Mouse (Mus musculus) CD8-positive naive resting alpha-beta T cell, adult 57 days (primary cell): ENCODE data around the gene Cst9. TPM values are rescaled to one million over a fixed set of nuclear protein-coding genes. Genes with fewer than 3 reads are reported as not detected.

Source experiments
- total RNA-seq: library from RNA; stranded (reverse); gene quantifications from one replicate; pipeline ENCODE4 v1.2.4, GENCODE M21; 2023

Gene Cst9
- total RNA-seq, result not detected

DNA sequence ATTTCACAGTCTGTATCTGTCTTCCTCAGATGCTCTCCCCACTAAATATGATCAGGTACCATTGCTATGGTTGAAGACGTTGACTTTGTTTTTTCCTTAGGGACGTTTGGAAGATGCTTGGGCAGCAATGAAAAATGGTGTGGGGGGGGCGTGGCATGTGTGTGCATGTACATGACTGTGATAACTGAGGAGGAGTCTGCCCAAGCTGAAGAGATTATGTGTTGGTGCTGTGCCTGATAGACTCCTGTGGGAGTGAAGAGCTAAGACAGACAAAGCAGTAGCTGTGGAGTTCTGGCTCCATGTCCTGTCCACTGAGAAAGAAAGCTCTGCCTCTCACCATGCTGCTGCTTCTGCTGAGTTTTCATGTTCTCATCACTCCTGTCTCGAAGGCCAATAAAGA is at the start of gene Cst9:
TSS of gene Cst9 (plus strand) at position 236 of the 400 bp plus-strand sequence.

DNA sequence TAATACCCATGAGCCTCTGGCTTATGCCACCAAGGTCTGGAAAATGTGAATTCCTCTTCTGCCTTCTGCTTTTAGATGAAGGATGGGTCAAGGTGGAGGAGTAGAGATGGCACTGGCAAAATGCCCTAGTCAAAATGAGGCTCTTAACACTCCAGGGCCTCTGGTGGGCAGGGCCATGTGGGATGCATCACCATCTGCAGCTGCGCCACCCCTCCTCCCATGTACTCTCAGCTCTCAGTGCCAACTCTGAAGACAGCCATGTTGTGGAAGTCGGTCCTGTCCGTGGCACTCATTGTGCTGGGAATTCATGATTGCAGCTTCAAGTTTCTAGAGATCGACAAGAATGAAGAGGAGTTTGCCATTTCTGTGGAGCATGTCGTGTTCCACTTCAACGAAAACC is 45.8 kb upstream of the Cst9 start, which contains the start of gene Cst12:
TSS of gene Cst12 (plus strand) at position 220 of the 400 bp plus-strand sequence.

DNA sequence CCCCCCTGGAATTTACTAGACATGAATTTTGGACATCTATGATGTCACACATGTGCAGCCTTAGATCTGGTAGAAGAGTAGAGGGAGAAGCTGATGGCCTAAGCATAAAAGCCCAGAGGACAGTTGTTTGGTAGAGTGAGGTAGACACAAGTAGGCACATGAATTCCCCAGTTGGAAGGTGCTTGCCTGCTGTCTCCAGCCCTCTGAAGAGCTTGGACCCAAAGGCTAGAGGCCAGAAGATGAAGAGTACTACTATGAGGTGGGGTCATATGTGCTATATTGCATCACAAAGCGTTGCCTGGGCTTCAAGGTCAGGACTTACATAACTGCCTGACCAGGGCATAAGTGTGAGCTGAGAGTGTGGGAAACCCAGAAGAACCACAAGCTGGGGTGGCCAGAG is 36.5 kb upstream of the Cst9 start, which contains the start of gene Cst8:
TSS of gene Cst8 (plus strand) at position 301 of the 400 bp plus-strand sequence.

DNA sequence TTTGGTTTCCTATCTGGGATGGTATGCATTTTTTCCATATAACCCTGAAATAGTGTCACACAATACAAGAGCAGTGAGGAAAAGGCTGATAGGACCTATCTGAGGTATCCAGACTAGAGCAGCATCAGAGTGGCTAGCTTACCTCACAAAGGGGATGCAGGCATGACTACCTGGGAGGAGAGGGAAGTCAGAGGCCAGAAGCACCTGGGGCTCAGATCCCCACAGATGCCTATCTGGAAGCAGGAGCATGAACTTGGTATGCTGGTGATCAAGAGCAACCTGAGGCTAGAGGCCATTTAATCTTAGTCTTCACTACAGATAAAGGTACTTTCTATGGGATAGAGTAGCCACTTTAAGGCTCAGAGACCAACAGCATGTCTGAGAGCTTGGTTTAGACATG is 15.0 kb upstream of the Cst9 start, which contains the start of gene Cst13:
TSS of gene Cst13 (plus strand) at position 173 of the 400 bp plus-strand sequence.

DNA sequence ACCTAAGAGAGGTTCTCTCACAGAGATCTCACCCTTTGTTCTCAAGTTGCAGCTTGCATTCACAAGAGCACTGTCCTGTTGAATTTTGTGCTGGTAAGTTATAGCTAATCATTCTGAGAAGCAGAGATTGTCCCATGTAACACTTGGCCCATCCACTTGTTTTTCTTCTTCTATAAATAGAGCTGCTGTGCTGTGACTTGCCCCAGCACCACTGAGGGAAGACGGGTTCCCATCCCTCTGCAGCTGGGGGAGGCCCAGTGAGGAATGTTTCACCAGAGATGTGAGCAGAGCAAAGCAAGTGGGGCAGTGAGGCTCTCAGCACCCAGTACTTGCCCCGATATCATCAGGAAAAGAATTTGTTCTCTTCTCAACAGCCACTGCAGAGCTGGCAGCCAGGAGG is 30.0 kb downstream of the Cst9 start, which contains the start of gene 9230104L09Rik:
TSS of gene 9230104L09Rik (minus strand) at position 73 of the 400 bp plus-strand sequence.

GRCm38 (mm10) chr2:148875335-148875811 is 40.4 kb downstream of the Cst9 start, which contains the start of gene Cst3:
TSS of gene Cst3 (minus strand) at chr2:148875692.

Other genes with a start within 250 kb of the Cst9 start
- 16.1 TPM for gene Nxt1, start 162.5 kb upstream of the Cst9 start, total RNA-seq
- 8.1 TPM for gene Gzf1, start 154.1 kb upstream of the Cst9 start, total RNA-seq
- gene Napb, start 102.7 kb upstream of the Cst9 start, total RNA-seq, result 1.0 TPM
- not detected for gene Cstl1, start 84.8 kb upstream of the Cst9 start, total RNA-seq
- not detected for gene Cst11, start 63.6 kb upstream of the Cst9 start, total RNA-seq
- gene 8030411F24Rik, start 53.1 kb upstream of the Cst9 start, total RNA-seq, result not detected
- not detected for gene Cst12, start 45.8 kb upstream of the Cst9 start, total RNA-seq
- gene Cst8, start 36.4 kb upstream of the Cst9 start, total RNA-seq, result not detected
- gene Cst13, start 15.1 kb upstream of the Cst9 start, total RNA-seq, result not detected
- gene 9230104L09Rik, start 29.9 kb downstream of the Cst9 start, total RNA-seq, result not detected
- gene Cst3, start 40.5 kb downstream of the Cst9 start, total RNA-seq, result 80.1 TPM
- gene Gm1330, start 168.1 kb downstream of the Cst9 start, total RNA-seq, result not detected
- gene Gm10750, start 182.1 kb downstream of the Cst9 start, total RNA-seq, result not detected